Mouse (Mus musculus) embryo, embryonic 10 days (tissue): Measurements from ENCODE around the gene BC051142.

Source experiments
- DNase-seq: peaks from one replicate; pipeline ENCODE4 v3.0.0-alpha.2; 2015; ENCODE audit warnings: low spot score

Gene BC051142

DNA sequence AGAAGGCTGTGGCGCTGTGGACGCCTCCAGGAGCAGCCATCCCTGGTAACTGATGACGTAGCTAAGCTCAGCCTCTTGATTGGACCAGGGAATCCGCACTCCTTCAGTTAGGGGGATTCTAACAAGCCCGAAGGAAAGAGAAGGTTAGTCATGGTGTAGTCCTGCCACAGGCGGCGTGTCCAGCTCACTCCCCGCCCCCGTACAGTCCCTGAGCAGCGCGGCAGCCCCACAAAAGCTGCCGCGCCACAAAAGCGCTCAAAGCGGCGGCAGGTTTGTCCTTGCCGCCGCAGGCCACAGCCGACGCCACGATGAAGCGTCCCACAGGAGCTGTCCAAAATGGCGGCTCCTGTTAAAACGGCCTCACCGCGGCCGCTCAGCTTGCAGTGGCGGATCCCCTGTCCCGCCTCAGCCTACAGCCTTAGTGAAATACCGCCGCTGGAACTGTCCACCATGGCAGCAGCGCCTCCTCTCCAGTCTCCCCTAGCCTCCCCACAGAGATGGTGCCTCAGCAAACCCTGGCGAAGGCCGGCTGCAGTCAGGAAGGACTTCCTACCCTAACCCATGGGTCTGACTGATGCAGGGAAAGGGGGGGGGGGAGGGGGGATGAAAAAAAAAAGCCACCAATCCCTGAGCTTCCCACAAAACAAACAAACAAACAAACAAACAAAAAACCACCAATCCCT lies at the start of gene BC051142:
BC051142 (plus strand) TSS at position 110 of the 683 bp plus-strand sequence.
- peak; percentile 93 for DNase-seq

DNA sequence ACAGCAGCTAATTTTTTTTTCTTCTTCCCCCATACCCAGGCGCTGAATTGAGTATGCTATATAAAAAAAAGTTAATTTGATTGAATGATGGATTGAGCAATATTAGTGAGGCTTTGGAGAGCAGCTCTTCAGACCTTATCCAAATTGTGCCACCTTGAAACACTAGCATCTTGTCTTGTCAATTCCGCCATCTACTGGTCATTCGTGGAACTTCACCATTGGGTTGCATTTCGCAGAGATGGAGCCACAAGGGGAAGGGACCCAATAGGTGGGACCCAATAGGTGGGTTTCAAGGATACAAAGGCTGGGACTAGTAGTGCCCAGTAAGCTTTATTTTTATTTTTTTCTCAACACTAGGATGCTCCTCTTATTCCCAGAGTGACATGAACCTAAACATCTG lies 49.2 kb upstream of the BC051142 start:
- peak; percentile 90 for DNase-seq

- DNase-seq: no peak
These were observed 44.1 kb upstream of the BC051142 start, which contains the start of gene Btnl2 for GRCm38 (mm10) chr17:34354539-34354938. Gene Btnl2 (plus strand): TSS chr17:34354822.

- no peak for DNase-seq
These were observed 43.7 kb upstream of the BC051142 start for GRCm38 (mm10) chr17:34354940-34355339.

- DNase-seq: no peak
These were observed 35.6 kb upstream of the BC051142 start for GRCm38 (mm10) chr17:34362954-34363546.

DNA sequence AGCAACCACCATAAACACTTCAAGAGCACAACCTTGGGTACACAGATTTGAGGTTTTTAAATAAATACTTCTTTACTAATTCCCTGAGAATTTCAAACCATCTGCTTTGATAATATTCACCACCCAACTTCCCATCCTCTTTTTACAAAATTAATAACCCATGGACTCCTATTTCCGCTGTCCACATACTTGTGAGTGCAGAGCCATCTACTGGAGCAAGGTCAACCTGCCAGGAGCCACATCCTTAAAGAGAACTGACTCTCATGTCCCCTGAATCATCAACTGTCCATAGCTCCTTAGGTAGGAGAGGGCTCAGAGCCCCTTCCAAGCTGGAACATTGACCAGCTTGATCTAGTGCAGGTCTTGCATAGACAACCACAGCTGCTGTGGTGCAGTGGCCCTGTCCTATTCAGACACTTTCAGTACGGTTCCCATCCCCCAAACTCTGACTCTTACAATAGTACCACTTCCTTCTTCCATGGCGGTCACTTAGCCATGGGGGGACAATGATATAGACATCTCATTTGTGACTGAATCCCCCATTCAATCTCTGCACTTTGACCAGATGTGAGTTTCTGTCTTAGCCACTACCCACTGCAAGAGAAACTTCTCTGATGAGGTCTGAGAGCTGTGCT lies 34.8 kb upstream of the BC051142 start:
- no peak for DNase-seq

DNA sequence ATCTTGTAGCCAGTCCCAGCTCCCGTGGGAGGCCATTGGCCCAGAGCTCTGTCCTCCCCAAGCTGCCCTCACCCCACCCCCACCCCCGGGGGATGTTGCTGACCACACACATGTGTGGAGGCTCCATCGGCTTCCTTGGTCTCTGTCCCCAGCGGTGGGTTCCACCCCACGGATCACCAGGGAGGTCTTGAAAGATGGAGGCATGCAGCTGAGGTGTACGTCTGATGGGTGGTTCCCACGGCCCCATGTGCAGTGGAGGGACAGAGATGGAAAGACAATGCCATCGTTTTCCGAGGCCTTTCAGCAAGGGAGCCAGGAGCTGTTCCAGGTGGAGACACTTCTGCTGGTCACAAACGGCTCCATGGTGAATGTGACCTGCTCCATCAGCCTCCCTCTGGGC lies 33.6 kb upstream of the BC051142 start:
- no peak for DNase-seq

DNA sequence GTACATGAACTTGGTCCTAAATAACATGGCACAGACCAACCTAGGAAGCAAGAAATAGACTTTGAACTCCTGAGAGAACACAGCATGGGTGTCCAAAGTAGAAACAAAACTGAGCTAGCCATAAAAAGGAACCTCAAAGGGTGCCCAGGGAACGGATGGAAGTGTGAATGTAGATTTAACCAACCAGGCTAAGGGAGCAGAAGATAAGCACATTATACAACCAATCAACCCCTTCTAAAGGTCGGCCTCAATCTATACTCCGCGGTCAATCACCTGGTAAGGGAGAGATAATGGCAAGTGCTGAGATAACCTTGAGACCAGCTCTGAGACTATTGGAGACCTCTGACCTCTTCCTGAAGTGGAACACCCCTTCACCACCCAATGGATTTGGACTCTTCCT lies 28.1 kb upstream of the BC051142 start:
- no peak for DNase-seq

DNA sequence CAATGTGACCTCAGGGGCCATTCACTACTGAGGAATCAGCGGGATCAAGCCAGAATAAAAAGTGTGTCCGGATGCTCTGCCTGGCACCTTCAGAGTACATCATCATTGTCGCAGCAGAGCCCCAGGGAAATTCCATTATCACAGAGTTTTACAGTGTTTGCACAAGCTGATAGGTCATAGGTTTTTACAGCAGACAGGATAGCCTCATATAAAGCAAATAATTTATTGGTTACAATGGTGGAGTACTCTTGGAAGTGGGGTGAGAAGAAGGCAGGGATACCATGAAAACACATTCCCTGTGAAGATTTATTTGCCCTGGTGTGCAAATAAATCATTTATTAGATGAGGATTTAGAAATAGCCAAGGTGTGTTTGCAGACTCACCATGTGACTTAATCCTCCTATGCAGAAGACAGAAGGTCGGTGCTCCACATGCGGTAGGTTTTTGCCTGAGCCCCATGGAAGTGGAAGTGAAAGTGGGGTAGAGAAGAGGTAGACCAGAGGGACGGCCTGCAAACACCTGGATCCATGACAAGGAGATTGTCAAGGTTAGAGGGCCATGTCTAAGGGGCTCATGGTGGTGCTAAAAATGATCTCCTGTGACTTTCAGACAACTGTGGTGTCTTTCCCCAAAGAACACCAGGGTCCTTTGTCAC lies 25.4 kb upstream of the BC051142 start:
- DNase-seq: no peak

DNA sequence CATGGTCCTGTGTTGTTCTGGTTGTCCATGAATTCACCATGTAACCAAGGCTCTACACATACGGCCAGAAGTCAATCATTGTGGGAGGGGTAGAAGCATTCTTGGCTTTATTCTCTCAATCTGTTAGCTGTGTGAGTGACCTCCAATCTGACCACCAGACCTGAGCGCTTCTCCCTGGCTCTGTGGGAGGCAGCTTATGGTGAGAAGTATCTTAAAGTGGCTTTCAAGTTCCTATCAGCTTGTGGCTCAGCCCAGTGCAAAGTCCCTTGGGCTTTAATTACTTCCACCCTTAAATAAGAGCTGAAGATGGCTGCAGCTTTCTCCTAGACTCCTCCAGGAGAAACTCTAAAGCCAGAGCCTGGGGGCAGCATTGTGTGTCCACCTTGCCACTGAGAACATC lies 21.8 kb upstream of the BC051142 start, which contains the start of gene Btnl1:
Btnl1 (plus strand) TSS at position 286 of the 400 bp plus-strand sequence.
- DNase-seq: no peak

GRCm38 (mm10) chr17:34377450-34378209 lies 21.0 kb upstream of the BC051142 start:
- DNase-seq: no peak

GRCm38 (mm10) chr17:34378716-34379115 lies 19.9 kb upstream of the BC051142 start:
- DNase-seq: no peak

- DNase-seq: no peak
These were observed 19.2 kb upstream of the BC051142 start for GRCm38 (mm10) chr17:34379451-34379850.

GRCm38 (mm10) chr17:34381876-34382275 lies 16.7 kb upstream of the BC051142 start:
- no peak for DNase-seq

GRCm38 (mm10) chr17:34383212-34383611 lies 15.4 kb upstream of the BC051142 start:
- peak; percentile 11 for DNase-seq

- no peak for DNase-seq
These were observed 13.9 kb upstream of the BC051142 start for GRCm38 (mm10) chr17:34384699-34385098.

- DNase-seq: no peak
These were observed 12.0 kb upstream of the BC051142 start for GRCm38 (mm10) chr17:34386656-34387055.

DNA sequence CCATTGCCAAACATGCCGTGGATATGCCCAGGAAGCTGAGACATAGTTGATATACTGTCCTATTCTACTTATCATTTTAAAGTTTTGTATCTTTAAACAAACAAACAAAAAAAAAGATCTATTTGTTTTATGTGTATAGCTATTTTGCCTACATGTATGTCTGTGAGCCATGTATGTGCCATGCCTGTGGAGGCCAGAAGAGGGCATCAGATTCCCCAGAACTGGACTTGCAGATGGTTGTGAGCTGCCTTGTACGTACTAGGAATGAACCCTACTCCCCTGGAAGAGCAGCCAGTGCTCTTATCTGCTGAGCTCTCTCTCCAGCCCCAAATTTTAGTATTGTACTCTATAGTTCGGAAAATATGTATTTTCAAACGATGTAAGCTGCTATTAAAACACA lies 10.1 kb upstream of the BC051142 start:
- DNase-seq: peak; percentile 61

DNA sequence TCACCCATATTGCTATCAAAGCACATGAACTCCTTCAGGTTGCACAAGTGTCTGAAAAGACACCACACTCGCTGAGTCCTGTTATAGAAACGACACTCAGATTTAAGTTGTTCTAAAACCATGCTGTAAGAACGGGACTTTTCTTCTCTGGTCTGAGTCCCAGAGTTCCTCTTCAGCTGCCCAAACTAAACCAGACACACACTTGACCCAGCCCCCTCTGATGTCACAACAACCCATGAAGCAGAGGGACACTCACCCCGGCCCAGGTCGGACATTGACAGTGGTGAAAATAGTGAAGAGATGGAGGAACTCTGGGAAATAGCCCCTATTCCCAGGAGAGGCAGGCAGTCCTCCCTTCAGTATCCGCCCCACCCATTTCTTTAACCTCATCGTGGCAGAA lies 7.1 kb upstream of the BC051142 start:
- DNase-seq: no peak

DNA sequence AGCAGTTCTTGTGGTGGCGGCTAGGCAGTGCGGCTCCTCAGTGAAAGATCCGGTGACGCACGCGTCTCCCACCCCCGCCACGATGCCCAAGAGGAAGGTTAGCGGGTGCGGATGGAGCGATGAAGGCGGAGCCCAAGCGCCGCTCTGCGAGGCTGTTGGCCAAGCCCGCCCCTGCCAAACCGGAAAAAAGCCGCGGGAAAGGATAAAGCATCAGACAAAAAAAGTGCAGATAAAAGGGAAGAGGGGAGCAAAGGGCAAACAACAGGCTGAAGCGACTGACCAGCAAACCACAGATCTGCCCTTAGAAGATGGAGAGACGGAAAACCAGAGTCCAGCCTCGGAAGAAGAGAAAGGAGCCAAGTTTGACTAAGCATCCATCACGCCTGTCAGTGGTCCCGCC lies 6.3 kb upstream of the BC051142 start:
- DNase-seq: peak; percentile 75

DNA sequence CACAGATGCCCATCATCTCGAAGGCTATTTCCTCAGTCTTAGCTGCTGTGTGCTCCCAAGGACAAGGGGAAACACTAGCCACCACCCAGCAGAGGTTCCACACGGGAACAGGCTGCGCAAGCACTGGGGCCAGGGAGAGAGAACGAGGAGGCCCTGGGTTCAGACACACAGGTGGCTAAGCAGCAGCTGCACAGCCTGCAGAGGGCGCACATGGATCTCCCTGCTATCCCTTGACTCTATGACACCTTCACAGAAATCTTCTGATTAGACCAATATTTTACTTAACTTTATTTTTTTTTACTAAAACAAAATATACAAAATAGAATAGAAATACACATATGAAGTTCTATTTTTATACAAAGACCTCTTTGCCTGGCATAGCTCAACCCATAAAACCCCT lies 1.3 kb upstream of the BC051142 start:
- peak; percentile 15 for DNase-seq
